Comparison of ENCODE assay signal across 18 mouse cellular contexts in genomic region chr2:113555724-113556123, GRCm38 (mm10).
DNase-seq lines count a peak whose midpoint lies in the region; ATAC-seq lines count a peak whose summit lies in the region.
"Had no signal": no experiment of that assay in that cellular context is flagged by ENCODE, and none has a peak within 500 bp of the region (broad histone marks: within the 10 kb centered on the region; RNA-seq: fewer than 3 reads in every experiment).

No protein-coding gene starts in this region.

- H3K36me3 ChIP-seq in embryonic facial prominence, embryonic 14.5 days (ENCODE audit: control insufficient read depth, insufficient read depth, low read length): no peaks in the 10 kb centered on the region
- H3K36me3 ChIP-seq in embryonic facial prominence, embryonic 10.5 days (replicated peaks): no peaks in the 10 kb centered on the region
- no peaks in the 10 kb centered on the region for H3K36me3 ChIP-seq in kidney, embryonic 14.5 days (ENCODE audit: control insufficient read depth, insufficient read depth, low read length)
- H3K36me3 ChIP-seq in intestine, embryonic 16.5 days (ENCODE audit: control insufficient read depth, insufficient read depth, low read length): no peaks in the 10 kb centered on the region
- H3K36me3 ChIP-seq: embryonic facial prominence, embryonic 15.5 days; liver, embryonic 12.5 days; neural tube, embryonic 15.5 days had no signal

- no peak overlapping the region for H3K4me2 ChIP-seq in embryonic facial prominence, embryonic 14.5 days (ENCODE audit: low read depth, low read length)
- no peak overlapping the region for H3K4me2 ChIP-seq in kidney, embryonic 14.5 days (replicated peaks; ENCODE audit: low read depth, low read length)
- no peak overlapping the region for H3K4me2 ChIP-seq in intestine, embryonic 16.5 days (ENCODE audit: low read depth, low read length)
- H3K4me2 ChIP-seq: embryonic facial prominence, embryonic 15.5 days; liver, embryonic 12.5 days; neural tube, embryonic 15.5 days had no signal

- WGBS in embryonic facial prominence, embryonic 14.5 days: 80% methylated on average over 2 of the region's 2 CpGs
- 80% methylated on average over 2 of the region's 2 CpGs for WGBS in embryonic facial prominence, embryonic 10.5 days
- WGBS in kidney, embryonic 14.5 days: 82% methylated on average over 2 of the region's 2 CpGs
- WGBS in intestine, embryonic 16.5 days: 51% methylated on average over 2 of the region's 2 CpGs

- H3K9me3 ChIP-seq in embryonic facial prominence, embryonic 14.5 days (ENCODE audit: control insufficient read depth, low read length): no peaks in the 10 kb centered on the region
- H3K9me3 ChIP-seq in embryonic facial prominence, embryonic 10.5 days: no peaks in the 10 kb centered on the region
- no peaks in the 10 kb centered on the region for H3K9me3 ChIP-seq in kidney, embryonic 14.5 days (ENCODE audit: control insufficient read depth, low read length)
- no peaks in the 10 kb centered on the region for H3K9me3 ChIP-seq in intestine, embryonic 16.5 days (ENCODE audit: control insufficient read depth, low read length)
- H3K9me3 ChIP-seq: embryonic facial prominence, embryonic 15.5 days; liver, embryonic 12.5 days; neural tube, embryonic 15.5 days had no signal

- no peak overlapping the region for H3K27ac ChIP-seq in embryonic facial prominence, embryonic 14.5 days (replicated peaks; ENCODE audit: low read depth, low read length)
- no peak overlapping the region for H3K27ac ChIP-seq in embryonic facial prominence, embryonic 10.5 days (replicated peaks)
- no peak overlapping the region for H3K27ac ChIP-seq in kidney, embryonic 14.5 days (ENCODE audit: low read depth, low read length)
- H3K27ac ChIP-seq in intestine, embryonic 16.5 days (ENCODE audit: low read length): no peak overlapping the region
- H3K27ac ChIP-seq: embryonic facial prominence, embryonic 15.5 days; liver, embryonic 12.5 days; neural tube, embryonic 15.5 days had no signal

- H3K4me1 ChIP-seq in embryonic facial prominence, embryonic 14.5 days (ENCODE audit: control insufficient read depth, insufficient read depth, low read length): no peaks in the 10 kb centered on the region
- H3K4me1 ChIP-seq in embryonic facial prominence, embryonic 10.5 days: no peaks in the 10 kb centered on the region
- H3K4me1 ChIP-seq in kidney, embryonic 14.5 days (ENCODE audit: control insufficient read depth, insufficient read depth, low read length): no peaks in the 10 kb centered on the region
- no peaks in the 10 kb centered on the region for H3K4me1 ChIP-seq in intestine, embryonic 16.5 days (ENCODE audit: control insufficient read depth, insufficient read depth, low read length)
- H3K4me1 ChIP-seq: embryonic facial prominence, embryonic 15.5 days; liver, embryonic 12.5 days; neural tube, embryonic 15.5 days had no signal

- H3K9ac ChIP-seq in embryonic facial prominence, embryonic 14.5 days (ENCODE audit: low read depth, low read length): no peak overlapping the region
- no peak overlapping the region for H3K9ac ChIP-seq in kidney, embryonic 14.5 days (ENCODE audit: low read depth, low read length)
- H3K9ac ChIP-seq in intestine, embryonic 16.5 days (ENCODE audit: low read depth, low read length): no peak overlapping the region
- H3K9ac ChIP-seq: embryonic facial prominence, embryonic 15.5 days; liver, embryonic 12.5 days; neural tube, embryonic 15.5 days had no signal

- H3K4me3 ChIP-seq in embryonic facial prominence, embryonic 14.5 days (ENCODE audit: low read depth, low read length): no peak overlapping the region
- no peak overlapping the region for H3K4me3 ChIP-seq in embryonic facial prominence, embryonic 10.5 days
- no peak overlapping the region for H3K4me3 ChIP-seq in kidney, embryonic 14.5 days (ENCODE audit: low read length)
- no peak overlapping the region for H3K4me3 ChIP-seq in intestine, embryonic 16.5 days (ENCODE audit: low read length)
- H3K4me3 ChIP-seq: embryonic facial prominence, embryonic 15.5 days; liver, embryonic 12.5 days; neural tube, embryonic 15.5 days had no signal

- DNase-seq in embryonic facial prominence, embryonic 14.5 days (ENCODE audit: low spot score): peak; percentile 76
- DNase-seq in embryonic facial prominence, embryonic 10.5 days (ENCODE audit: low spot score): no peak
- DNase-seq in kidney, postnatal 14 days: peak; percentile 14
- DNase-seq in heart, adult 9 months (ENCODE audit: low spot score in 2 of 2): peak; percentile 58 to 65
- DNase-seq: layer of hippocampus, postnatal 36 days; left cerebral cortex, postnatal 4 days; lung, postnatal 10 days; right cerebral cortex, adult 18-20 months; thymus, postnatal 4 days had no signal

- 0 out of 2 replicates have a peak, but pooled peaks have one; percentile 60 for ATAC-seq in embryonic facial prominence, embryonic 14.5 days (ENCODE audit: low read depth)
- ATAC-seq in kidney, embryonic 14.5 days (ENCODE audit: low FRiP score, low TSS enrichment): no peak
- ATAC-seq in intestine, embryonic 16.5 days: peak; percentile 67
- ATAC-seq in cerebellum, adult (ENCODE audit: insufficient number of reproducible peaks, low FRiP score, low TSS enrichment): no peak
- no peak for ATAC-seq in megakaryocyte, adult 5-6 weeks (ENCODE audit: poor library complexity, severe bottlenecking)
- ATAC-seq: forebrain, embryonic 16.5 days; hindbrain, embryonic 16.5 days; liver, embryonic 12.5 days had no signal

- H3K27me3 ChIP-seq in embryonic facial prominence, embryonic 14.5 days (replicated peaks; ENCODE audit: control insufficient read depth, insufficient read depth, low read length): no peaks in the 10 kb centered on the region
- no peaks in the 10 kb centered on the region for H3K27me3 ChIP-seq in embryonic facial prominence, embryonic 10.5 days (replicated peaks; ENCODE audit: low read depth, poor library complexity, severe bottlenecking)
- H3K27me3 ChIP-seq in kidney, embryonic 14.5 days (ENCODE audit: control insufficient read depth, insufficient read depth, low read length): no peaks in the 10 kb centered on the region
- H3K27me3 ChIP-seq in intestine, embryonic 16.5 days (replicated peaks; ENCODE audit: control insufficient read depth, insufficient read depth, low read length): no peaks in the 10 kb centered on the region
- H3K27me3 ChIP-seq: embryonic facial prominence, embryonic 15.5 days; liver, embryonic 12.5 days; neural tube, embryonic 15.5 days had no signal

Comparison
In these comparisons a context has a peak if more than half of its experiments do, and no peak if none do; other contexts are left out.
1. ATAC-seq: peak in embryonic facial prominence, embryonic 14.5 days (single experiment) and intestine, embryonic 16.5 days (single experiment); none in kidney, embryonic 14.5 days (single experiment), cerebellum, adult (single experiment) and megakaryocyte, adult 5-6 weeks (single experiment).